Mouse (Mus musculus) limb, embryonic 15.5 days (tissue): ENCODE data around the gene Pheta2. TPM values are rescaled to one million over a fixed set of nuclear protein-coding genes. Genes with fewer than 3 reads are reported as not detected.
"Not testable (repeated sequence)": the region's sequence is repeated elsewhere in the genome, so short reads cannot be mapped to it uniquely, and the experiment has no call there.

Experiments
- ATAC-seq: fragments of 200-750 bp; cut with Nextera tagmentation; 2 replicates; pipeline ENCODE4 v1.8.0; 2017; ENCODE audit warnings: low read depth, moderate TSS enrichment; ENCODE audit not compliant: insufficient number of reproducible peaks, low FRiP score, low TSS enrichment
- H3K27ac ChIP-seq: fragments of 300-500 bp; sonication (generic); 2 replicates; pipeline ENCODE4 v1.5.1; 2015; ENCODE audit warnings: moderate library complexity, mild to moderate bottlenecking, inconsistent platforms
- H3K27me3 ChIP-seq: fragments of 300-500 bp; sonication (generic); 2 replicates; pipeline ENCODE4 v1.6.1; 2015; ENCODE audit warnings: inconsistent platforms
- H3K36me3 ChIP-seq: fragments of 300-500 bp; sonication (generic); 2 replicates; pipeline ENCODE4 v1.6.1; 2015; ENCODE audit warnings: inconsistent platforms
- H3K4me1 ChIP-seq: fragments of 300-500 bp; sonication (generic); 2 replicates; pipeline ENCODE4 v1.6.1; 2015; ENCODE audit warnings: inconsistent platforms
- H3K4me2 ChIP-seq: fragments of 300-500 bp; sonication (generic); 2 replicates; pipeline ENCODE4 v1.6.1; 2015; ENCODE audit warnings: mild to moderate bottlenecking, inconsistent platforms
- H3K4me3 ChIP-seq: fragments of 300-500 bp; sonication (generic); 2 replicates; pipeline ENCODE4 v1.5.1; 2015; ENCODE audit warnings: mild to moderate bottlenecking, inconsistent platforms
- H3K9ac ChIP-seq: fragments of 300-500 bp; sonication (generic); 2 replicates; pipeline ENCODE4 v1.6.1; 2015; ENCODE audit warnings: inconsistent platforms
- H3K9me3 ChIP-seq: fragments of 300-500 bp; sonication (generic); 2 replicates; pipeline ENCODE4 v1.6.1; 2016; ENCODE audit warnings: inconsistent platforms
- WGBS: fragments of 180-500 bp; shearing (Covaris S2); methylation state at CpG from one replicate; pipeline ENCODE4 v1.1.7; 2015; 5-methylcytosine and 5-hydroxymethylcytosine counted together
- polyA plus RNA-seq: library from polyadenylated mRNA; unstranded; fragments of >200 nt; fragmentation: Nextera tagmentation; extraction: Ambion mirVana; gene quantifications from 2 replicates; pipeline ENCODE4 v1.2.1, GENCODE M21; 2015

The Pheta2 gene
- polyA plus RNA-seq, 1 experiment from 2014 or later: 22.9 TPM

- H3K36me3 ChIP-seq: no peaks in the 10 kb centered on the region
- no peaks in the 10 kb centered on the region for H3K27me3 ChIP-seq
- no peak overlapping the region for H3K4me2 ChIP-seq
- H3K9ac ChIP-seq: no peak overlapping the region
- ATAC-seq: no peak
- H3K27ac ChIP-seq: peak overlapping the region; percentile 44; the same call in 1 of the 2 replicates
- 52% methylated on average over 22 of the region's 22 CpGs for WGBS
- H3K4me3 ChIP-seq: no peak overlapping the region
- H3K4me1 ChIP-seq: peaks cover 13% of the 10 kb centered on the region
- no peaks in the 10 kb centered on the region for H3K9me3 ChIP-seq
Measured at GRCm38 (mm10) chr15:82358431-82359260, 19.9 kb downstream of the Pheta2 start.

- no peak overlapping the region for H3K9ac ChIP-seq
- H3K9me3 ChIP-seq: no peaks in the 10 kb centered on the region
- H3K27ac ChIP-seq: no peak overlapping the region
- peaks cover 7% of the 10 kb centered on the region; the same call in 1 of the 2 replicates for H3K4me1 ChIP-seq
- H3K4me2 ChIP-seq: no peak overlapping the region
- H3K27me3 ChIP-seq: no peaks in the 10 kb centered on the region
- H3K4me3 ChIP-seq: no peak overlapping the region
- no peak for ATAC-seq
- H3K36me3 ChIP-seq: no peaks in the 10 kb centered on the region
- WGBS: 61% methylated on average over 11 of the region's 11 CpGs
Measured at GRCm38 (mm10) chr15:82361459-82362018, 22.8 kb downstream of the Pheta2 start.

GRCm38 (mm10) chr15:82362234-82362633 lies 23.5 kb downstream of the Pheta2 start:
- ATAC-seq: no peak
- Histone ChIP-seq H3K4me1 (peaks cover 7% of the 10 kb centered on the region; the same call in 1 of the 2 replicates), H3K36me3 (no peaks in the 10 kb centered on the region), H3K9ac (no peak overlapping the region), H3K4me3 (no peak overlapping the region), H3K4me2 (no peak overlapping the region), H3K27me3 (no peaks in the 10 kb centered on the region), H3K9me3 (no peaks in the 10 kb centered on the region), H3K27ac (no peak overlapping the region)
- 71% methylated on average over 4 of the region's 4 CpGs for WGBS

- H3K4me2 ChIP-seq, H3K9me3 ChIP-seq, ATAC-seq, H3K4me1 ChIP-seq, H3K27me3 ChIP-seq, H3K9ac ChIP-seq, H3K27ac ChIP-seq, H3K4me3 ChIP-seq, H3K36me3 ChIP-seq: not testable (repeated sequence)
- 79% methylated on average over 10 of the region's 12 CpGs for WGBS
Measured at GRCm38 (mm10) chr15:82363801-82364200, 25.1 kb downstream of the Pheta2 start.

GRCm38 (mm10) chr15:82364561-82364960 lies 25.8 kb downstream of the Pheta2 start:
- not testable (repeated sequence) for H3K9ac ChIP-seq, H3K4me1 ChIP-seq, H3K4me2 ChIP-seq, H3K9me3 ChIP-seq, H3K36me3 ChIP-seq, H3K27me3 ChIP-seq, H3K4me3 ChIP-seq, H3K27ac ChIP-seq, ATAC-seq
- 17% methylated on average over 7 of the region's 9 CpGs for WGBS

GRCm38 (mm10) chr15:82368146-82368545 lies 29.4 kb downstream of the Pheta2 start:
- WGBS: 87% methylated on average over 4 of the region's 4 CpGs
- no peak for ATAC-seq

GRCm38 (mm10) chr15:82368851-82369250 lies 30.1 kb downstream of the Pheta2 start:
- Histone ChIP-seq H3K4me2 (no peak overlapping the region), H3K9ac (no peak overlapping the region), H3K27ac (no peak overlapping the region), H3K36me3 (no peaks in the 10 kb centered on the region), H3K27me3 (no peaks in the 10 kb centered on the region), H3K4me3 (no peak overlapping the region), H3K9me3 (no peaks in the 10 kb centered on the region), H3K4me1 (no peaks in the 10 kb centered on the region)
- WGBS: 87% methylated on average over 1 of the region's 1 CpGs
- no peak for ATAC-seq

More at GRCm38 (mm10) chr15:82368146-82368545, 29.4 kb downstream of the Pheta2 start:
- H3K4me2 ChIP-seq: no peak overlapping the region
- H3K9ac ChIP-seq: no peak overlapping the region
- H3K27me3 ChIP-seq: no peaks in the 10 kb centered on the region
- H3K4me3 ChIP-seq: no peak overlapping the region
- no peaks in the 10 kb centered on the region for H3K4me1 ChIP-seq
- no peaks in the 10 kb centered on the region for H3K9me3 ChIP-seq
- no peaks in the 10 kb centered on the region for H3K36me3 ChIP-seq
- H3K27ac ChIP-seq: no peak overlapping the region

- H3K4me2 ChIP-seq: no peak overlapping the region
- H3K9ac ChIP-seq: no peak overlapping the region
- no peaks in the 10 kb centered on the region for H3K9me3 ChIP-seq
- H3K4me1 ChIP-seq: peaks cover 6% of the 10 kb centered on the region; the same call in 1 of the 2 replicates
- H3K4me3 ChIP-seq: no peak overlapping the region
- H3K27me3 ChIP-seq: no peaks in the 10 kb centered on the region
- no peak overlapping the region for H3K27ac ChIP-seq
- H3K36me3 ChIP-seq: no peaks in the 10 kb centered on the region
- WGBS: 88% methylated on average over 6 of the region's 6 CpGs
- no peak for ATAC-seq
Measured at GRCm38 (mm10) chr15:82372446-82372845, 33.7 kb downstream of the Pheta2 start.

GRCm38 (mm10) chr15:82372991-82373390 lies 34.2 kb downstream of the Pheta2 start:
- ATAC-seq: no peak
- WGBS: 85% methylated on average over 5 of the region's 5 CpGs
- Histone ChIP-seq H3K9ac (no peak overlapping the region), H3K9me3 (no peaks in the 10 kb centered on the region), H3K4me3 (no peak overlapping the region), H3K4me1 (peaks cover 6% of the 10 kb centered on the region; the same call in 1 of the 2 replicates), H3K4me2 (no peak overlapping the region), H3K36me3 (no peaks in the 10 kb centered on the region), H3K27ac (no peak overlapping the region), H3K27me3 (no peaks in the 10 kb centered on the region)

GRCm38 (mm10) chr15:82374437-82374836 lies 35.7 kb downstream of the Pheta2 start:
- Histone ChIP-seq H3K4me1 (peaks cover 9% of the 10 kb centered on the region), H3K27ac (no peak overlapping the region), H3K4me2 (no peak overlapping the region), H3K9ac (no peak overlapping the region), H3K4me3 (no peak overlapping the region), H3K36me3 (no peaks in the 10 kb centered on the region), H3K9me3 (no peaks in the 10 kb centered on the region), H3K27me3 (no peaks in the 10 kb centered on the region)
- ATAC-seq: no peak
- WGBS: 73% methylated on average over 5 of the region's 5 CpGs

GRCm38 (mm10) chr15:82375855-82376254 lies 37.1 kb downstream of the Pheta2 start:
- Histone ChIP-seq H3K36me3 (no peaks in the 10 kb centered on the region), H3K9me3 (no peaks in the 10 kb centered on the region), H3K9ac (no peak overlapping the region), H3K4me2 (no peak overlapping the region), H3K27ac (no peak overlapping the region), H3K4me3 (no peak overlapping the region), H3K27me3 (no peaks in the 10 kb centered on the region), H3K4me1 (peaks cover 19% of the 10 kb centered on the region)
- no peak for ATAC-seq
- WGBS: 92% methylated on average over 9 of the region's 9 CpGs

- no peak overlapping the region for H3K9ac ChIP-seq
- H3K27me3 ChIP-seq: no peaks in the 10 kb centered on the region
- H3K27ac ChIP-seq: no peak overlapping the region; the same call in 1 of the 2 replicates
- H3K4me2 ChIP-seq: no peak overlapping the region
- peaks cover 19% of the 10 kb centered on the region for H3K4me1 ChIP-seq
- no peaks in the 10 kb centered on the region for H3K36me3 ChIP-seq
- no peak for ATAC-seq
- WGBS: 56% methylated on average over 17 of the region's 17 CpGs
- no peak overlapping the region for H3K4me3 ChIP-seq
- H3K9me3 ChIP-seq: no peaks in the 10 kb centered on the region
Measured at GRCm38 (mm10) chr15:82376393-82377138, 37.8 kb downstream of the Pheta2 start.
